Mouse (Mus musculus) erythroblast, embryonic 14.5 days (primary cell): ENCODE measurements around the gene Asb2.

Experiments
- GATA1 ChIP-seq: IDR thresholded peaks from 2 replicates; pipeline ENCODE4 v1.6.1; 2012; ENCODE audit warnings: low read length, inconsistent platforms, mixed read lengths
- TAL1 ChIP-seq: IDR thresholded peaks from 3 replicates; pipeline ENCODE4 v1.6.1; 2012; ENCODE audit warnings: low read length, inconsistent platforms, mixed read lengths

GRCm38 (mm10) chr12:103282936-103283335, 72.9 kb downstream of the Asb2 start:
- TF ChIP-seq GATA1 (no peak), TAL1 (no peak)
